Mouse (Mus musculus): Measurements from ENCODE around the gene Rara.

The Rara gene

GRCm38 (mm10) chr11:99010124-99010523 is 82.5 kb downstream of the Rara start:
- DNase-seq = no peak

- DNase-seq = no peak
Observed at GRCm38 (mm10) chr11:99010706-99011105, 83.1 kb downstream of the Rara start.

GRCm38 (mm10) chr11:99013856-99014255 is 86.2 kb downstream of the Rara start:
- no peak for DNase-seq

- DNase-seq = no peak
Observed at GRCm38 (mm10) chr11:99019844-99020243, 92.2 kb downstream of the Rara start.

GRCm38 (mm10) chr11:99022384-99022933 is 94.8 kb downstream of the Rara start:
- no peak for DNase-seq

GRCm38 (mm10) chr11:99023094-99023493 is 95.5 kb downstream of the Rara start:
- no peak for DNase-seq

GRCm38 (mm10) chr11:99023500-99024467 is 96.2 kb downstream of the Rara start, which contains the start of gene Top2a:
TSS of gene Top2a (minus strand) at chr11:99024189.
- DNase-seq = peak; percentile 97 to 98
